In genomic region chr19:6452672-6453310, GRCm38 (mm10) we compare ENCODE assay signal across 10 mouse cellular contexts. TPM values are rescaled to one million over a fixed set of nuclear protein-coding genes. Genes with fewer than 3 reads are reported as not detected.
DNase-seq lines count a peak whose midpoint lies in the region; ATAC-seq and TF ChIP-seq lines count a peak whose summit lies in the region.
"Had no signal": no experiment of that assay in that cellular context is flagged by ENCODE, and none has a peak within 500 bp of the region (broad histone marks: within the 10 kb centered on the region; RNA-seq: fewer than 3 reads in every experiment).

No protein-coding gene starts in this region.

- no peak for DNase-seq in layer of hippocampus, adult 2 months (ENCODE audit: low spot score in 2 of 2)
- DNase-seq in layer of hippocampus, adult 18-20 months (ENCODE audit: low spot score in 2 of 2) = no peak
- no peak for DNase-seq in embryonic facial prominence, embryonic 10.5 days (ENCODE audit: low spot score)
- DNase-seq in right cerebral cortex, postnatal 36 days (ENCODE audit: low spot score in 2 of 2) = no peak
- DNase-seq in adrenal gland, postnatal 4 days (ENCODE audit: low spot score in 2 of 2) = no peak

- peak overlapping the region; percentile 61 for H3K9ac ChIP-seq in hindbrain, embryonic 13.5 days
- H3K9ac ChIP-seq in neural tube, embryonic 14.5 days (replicated peaks; ENCODE audit: low read depth, low read length) = no peak overlapping the region

- peak overlapping the region; percentile 22; the same call in 1 of the 2 replicates for H3K4me2 ChIP-seq in hindbrain, embryonic 13.5 days
- no peak overlapping the region for H3K4me2 ChIP-seq in neural tube, embryonic 14.5 days (ENCODE audit: low read depth, low read length)

- peak overlapping the region; percentile 86 for H3K27ac ChIP-seq in layer of hippocampus, adult 2 months
- peak overlapping the region; percentile 44; the same call in 1 of the 2 replicates for H3K27ac ChIP-seq in embryonic facial prominence, embryonic 10.5 days (replicated peaks)
- H3K27ac ChIP-seq in hindbrain, embryonic 13.5 days = peak overlapping the region; percentile 85
- peak overlapping the region; percentile 75 for H3K27ac ChIP-seq in neural tube, embryonic 14.5 days (ENCODE audit: low read depth, low read length)

- TF ChIP-seq CTCF in layer of hippocampus, adult 2 months (conservative IDR thresholded peaks at IDR 0.05) = no peak

- peaks cover 45% of the 10 kb centered on the region for H3K27me3 ChIP-seq in embryonic facial prominence, embryonic 10.5 days (replicated peaks; ENCODE audit: low read depth, poor library complexity, severe bottlenecking)
- H3K27me3 ChIP-seq in hindbrain, embryonic 13.5 days = no peaks in the 10 kb centered on the region
- H3K27me3 ChIP-seq in neural tube, embryonic 14.5 days (ENCODE audit: control insufficient read depth, insufficient read depth, low read length) = no peaks in the 10 kb centered on the region

- ATAC-seq in hindbrain, embryonic 13.5 days (ENCODE audit: low FRiP score) = peak; percentile 38; the same call in 1 of the 2 replicates
- peak; percentile 23; the same call in 1 of the 2 replicates for ATAC-seq in neural tube, embryonic 14.5 days (ENCODE audit: low read depth)
- no peak for ATAC-seq in activated CD4-positive, CD25-positive, alpha-beta regulatory T cell, adult 4 months

- WGBS in embryonic facial prominence, embryonic 10.5 days = 60% methylated on average over 9 of the region's 9 CpGs
- WGBS in hindbrain, embryonic 13.5 days = 29% methylated on average over 9 of the region's 9 CpGs
- WGBS in neural tube, embryonic 14.5 days = 35% methylated on average over 9 of the region's 9 CpGs

- peaks cover 31% of the 10 kb centered on the region for H3K4me1 ChIP-seq in embryonic facial prominence, embryonic 10.5 days
- peaks cover 71% of the 10 kb centered on the region for H3K4me1 ChIP-seq in hindbrain, embryonic 13.5 days (replicated peaks)
- peaks cover 23% of the 10 kb centered on the region for H3K4me1 ChIP-seq in neural tube, embryonic 14.5 days (ENCODE audit: control insufficient read depth, insufficient read depth, low read length)

- H3K36me3 ChIP-seq in embryonic facial prominence, embryonic 10.5 days (replicated peaks) = no peaks in the 10 kb centered on the region
- peaks cover 23% of the 10 kb centered on the region for H3K36me3 ChIP-seq in hindbrain, embryonic 13.5 days
- H3K36me3 ChIP-seq in neural tube, embryonic 14.5 days (ENCODE audit: control insufficient read depth, insufficient read depth, low read length) = no peaks in the 10 kb centered on the region; the same call in 1 of the 2 replicates

- H3K4me3 ChIP-seq in layer of hippocampus, adult 2 months = no peak overlapping the region
- H3K4me3 ChIP-seq in embryonic facial prominence, embryonic 10.5 days = no peak overlapping the region
- H3K4me3 ChIP-seq in hindbrain, embryonic 13.5 days = no peak overlapping the region
- no peak overlapping the region for H3K4me3 ChIP-seq in neural tube, embryonic 14.5 days (ENCODE audit: low read depth, low read length)
- H3K4me3 ChIP-seq: myocyte had no signal

- H3K9me3 ChIP-seq in embryonic facial prominence, embryonic 10.5 days = no peaks in the 10 kb centered on the region
- no peaks in the 10 kb centered on the region for H3K9me3 ChIP-seq in hindbrain, embryonic 13.5 days
- H3K9me3 ChIP-seq in neural tube, embryonic 14.5 days (ENCODE audit: control insufficient read depth, low read length) = no peaks in the 10 kb centered on the region

RNA-seq across cellular contexts. Expression of gene Nrxn2, which starts 34.3 kb away (rescaled TPM):
- total RNA-seq in layer of hippocampus, adult 2 months (2021) = 100 to 1,000 TPM; 405 to 437 TPM
- total RNA-seq in layer of hippocampus, adult 18-20 months (2021) = 100 to 1,000 TPM; 415 to 436 TPM
- polyA plus RNA-seq in embryonic facial prominence, embryonic 10.5 days (2016; fragmentation: Nextera tagmentation; extraction: Ambion mirVana) = 1.9 TPM in 2 replicates
- 23.5 and 27.7 TPM in 2 replicates for polyA plus RNA-seq in hindbrain, embryonic 13.5 days (2015; fragmentation: Nextera tagmentation; extraction: Ambion mirVana)
- 46.3 and 66.5 TPM in 2 replicates for polyA plus RNA-seq in neural tube, embryonic 14.5 days (2014; fragmentation: Nextera tagmentation; extraction: Ambion mirVana)
- under 1 TPM in 1 of 2 experiments, not detected in 1; 0.16 TPM for polyA plus RNA-seq in activated CD4-positive, CD25-positive, alpha-beta regulatory T cell, adult 4 months (2017; shearing (Covaris generic))
- 10 to 100 TPM; 17.8 to 18.3 TPM for total RNA-seq in adrenal gland, postnatal 4 days (2021)
- total RNA-seq: common myeloid progenitor, adult 5-6 weeks had no signal

RNA-seq across cellular contexts. Expression of gene Rasgrp2, which starts 53.7 kb away (rescaled TPM):
- total RNA-seq in layer of hippocampus, adult 2 months (2021) = 10 to 100 TPM; 31.3 to 36.7 TPM
- 10 to 100 TPM; 29.4 to 32.4 TPM for total RNA-seq in layer of hippocampus, adult 18-20 months (2021)
- polyA plus RNA-seq in embryonic facial prominence, embryonic 10.5 days (2016; fragmentation: Nextera tagmentation; extraction: Ambion mirVana) = 14.2 and 18.6 TPM in 2 replicates
- 42.0 and 43.2 TPM in 2 replicates for polyA plus RNA-seq in hindbrain, embryonic 13.5 days (2015; fragmentation: Nextera tagmentation; extraction: Ambion mirVana)
- polyA plus RNA-seq in neural tube, embryonic 14.5 days (2014; fragmentation: Nextera tagmentation; extraction: Ambion mirVana) = 81.6 and 130 TPM in 2 replicates
- polyA plus RNA-seq in activated CD4-positive, CD25-positive, alpha-beta regulatory T cell, adult 4 months (2017; shearing (Covaris generic)) = 100 to 1,000 TPM; 128 to 133 TPM
- total RNA-seq in adrenal gland, postnatal 4 days (2021) = 10 to 100 TPM; 48.5 to 55.9 TPM
